Mouse (Mus musculus) heart, adult 8-10 months (tissue): ENCODE results near the gene Gon4l. TPM values are rescaled to one million over a fixed set of nuclear protein-coding genes. Genes with fewer than 3 reads are reported as not detected.
"Not testable (repeated sequence)": the region's sequence is repeated elsewhere in the genome, so short reads cannot be mapped to it uniquely, and the experiment has no call there.

Source experiments
- DNase-seq: peaks from one replicate; pipeline ENCODE4 v3.0.0; 2022; ENCODE audit warnings: low spot score
- total RNA-seq, 4 experiments: library from RNA; stranded (reverse); gene quantifications; 2 replicates each; pipeline ENCODE4 v1.2.4; 2022

Gon4l gene
- total RNA-seq = 10 to 100 TPM; 19.6 to 20.3 (median 19.9) TPM

- peak; percentile 44 for DNase-seq
Measured at GRCm38 (mm10) chr3:88834951-88835491, at the start of gene Gon4l. Gon4l (plus strand) TSS chr3:88835231.

- DNase-seq = not testable (repeated sequence)
Measured at GRCm38 (mm10) chr3:88786323-88786722, 48.7 kb upstream of the Gon4l start.

- not testable (repeated sequence) for DNase-seq
Measured at GRCm38 (mm10) chr3:88786805-88787204, 48.2 kb upstream of the Gon4l start.

GRCm38 (mm10) chr3:88788033-88788432, 47.0 kb upstream of the Gon4l start:
- DNase-seq = not testable (repeated sequence)

GRCm38 (mm10) chr3:88797507-88797906, 37.5 kb upstream of the Gon4l start:
- not testable (repeated sequence) for DNase-seq

- DNase-seq = no peak
Measured at GRCm38 (mm10) chr3:88803910-88804540, 31.0 kb upstream of the Gon4l start.

- DNase-seq = no peak
Measured at GRCm38 (mm10) chr3:88825710-88826109, 9.3 kb upstream of the Gon4l start.

- no peak for DNase-seq
Measured at GRCm38 (mm10) chr3:88827231-88827630, 7.8 kb upstream of the Gon4l start.

- peak; percentile 39 for DNase-seq
Measured at GRCm38 (mm10) chr3:88831177-88832121, 3.6 kb upstream of the Gon4l start.

- peak; percentile 38 for DNase-seq
Measured at GRCm38 (mm10) chr3:88832388-88832787, 2.6 kb upstream of the Gon4l start.

- no peak for DNase-seq
Measured at GRCm38 (mm10) chr3:88849172-88849571, 14.1 kb downstream of the Gon4l start.

GRCm38 (mm10) chr3:88855837-88856236, 20.8 kb downstream of the Gon4l start:
- no peak for DNase-seq

- no peak for DNase-seq
Measured at GRCm38 (mm10) chr3:88862129-88862528, 27.1 kb downstream of the Gon4l start.

- DNase-seq = not testable (repeated sequence)
Measured at GRCm38 (mm10) chr3:88866735-88867134, 31.7 kb downstream of the Gon4l start.

- not testable (repeated sequence) for DNase-seq
Measured at GRCm38 (mm10) chr3:88867177-88867576, 32.1 kb downstream of the Gon4l start.

- not testable (repeated sequence) for DNase-seq
Measured at GRCm38 (mm10) chr3:88868449-88868848, 33.4 kb downstream of the Gon4l start.

- DNase-seq = not testable (repeated sequence)
Measured at GRCm38 (mm10) chr3:88882536-88882935, 47.5 kb downstream of the Gon4l start.

- DNase-seq = not testable (repeated sequence)
Measured at GRCm38 (mm10) chr3:88893011-88893410, 58.0 kb downstream of the Gon4l start.

GRCm38 (mm10) chr3:88904803-88905202, 69.8 kb downstream of the Gon4l start:
- no peak for DNase-seq

- DNase-seq = no peak
Measured at GRCm38 (mm10) chr3:88905209-88905608, 70.2 kb downstream of the Gon4l start.

- no peak for DNase-seq
Measured at GRCm38 (mm10) chr3:88905741-88906140, 70.7 kb downstream of the Gon4l start.
